Mouse (Mus musculus): Measurements from ENCODE around the gene Myh4. TPM values are rescaled to one million over a fixed set of nuclear protein-coding genes. Genes with fewer than 3 reads are reported as not detected.

Myh4 gene
- polyA plus RNA-seq (2017; shearing (Covaris generic)) = not detected

GRCm38 (mm10) chr11:67237481-67238079, at the start of gene Myh4:
Myh4 (plus strand) TSS chr11:67238029.

GRCm38 (mm10) chr11:67199752-67200151, 38.1 kb upstream of the Myh4 start, which contains the start of gene Myh1:
Myh1 (plus strand) TSS chr11:67200052.

GRCm38 (mm10) chr11:67276601-67277174, 38.9 kb downstream of the Myh4 start, which contains the start of gene Myh8:
Myh8 (plus strand) TSS chr11:67277124.

Other genes starting within 250 kb of the Myh4 start
- gene Tmem220, start 212.9 kb upstream of the Myh4 start, polyA plus RNA-seq (2017; shearing (Covaris generic)) = 2.1 TPM
- 69.1 TPM for gene Adprm, start 185.4 kb upstream of the Myh4 start, polyA plus RNA-seq (2017; shearing (Covaris generic))
- 8.1 TPM for gene Sco1, start 185.4 kb upstream of the Myh4 start, polyA plus RNA-seq (2017; shearing (Covaris generic))
- 0.45 TPM for gene Myh3, start 159.7 kb upstream of the Myh4 start, polyA plus RNA-seq (2017; shearing (Covaris generic))
- gene Myh2, start 67.0 kb upstream of the Myh4 start, polyA plus RNA-seq (2017; shearing (Covaris generic)) = not detected
- gene Myh1, start 38.0 kb upstream of the Myh4 start, polyA plus RNA-seq (2017; shearing (Covaris generic)) = not detected
- not detected for gene Myh8, start 39.1 kb downstream of the Myh4 start, polyA plus RNA-seq (2017; shearing (Covaris generic))
- gene Myh13, start 83.6 kb downstream of the Myh4 start, polyA plus RNA-seq (2017; shearing (Covaris generic)) = not detected
- gene Gas7, start 217.4 kb downstream of the Myh4 start, polyA plus RNA-seq (2017; shearing (Covaris generic)) = 0.12 TPM

Data from CD4-positive, CD25-positive, alpha-beta regulatory T cell, adult 9 weeks (primary cell).